Mouse (Mus musculus) forebrain, embryonic 15.5 days (tissue): ENCODE measurements around the gene Myom1. TPM values are rescaled to one million over a fixed set of nuclear protein-coding genes. Genes with fewer than 3 reads are reported as not detected.

ENCODE experiments used
- ATAC-seq: fragments of 200-750 bp; cut with Nextera tagmentation; replicated peaks from 2 replicates; pipeline ENCODE4 v1.8.0; 2017; ENCODE audit warnings: mild to moderate bottlenecking, moderate TSS enrichment, moderate library complexity
- H3K27ac ChIP-seq: fragments of 300-500 bp; sonication (generic); replicated peaks from 2 replicates; pipeline ENCODE4 v1.5.1; 2015; ENCODE audit warnings: mild to moderate bottlenecking, inconsistent platforms
- H3K27me3 ChIP-seq: fragments of 300-500 bp; sonication (generic); 2 replicates; pipeline ENCODE4 v1.6.1; 2015; ENCODE audit warnings: inconsistent platforms
- H3K36me3 ChIP-seq: fragments of 300-500 bp; sonication (generic); 2 replicates; pipeline ENCODE4 v1.6.1; 2015; ENCODE audit warnings: mild to moderate bottlenecking, inconsistent platforms
- H3K4me1 ChIP-seq: fragments of 300-500 bp; sonication (generic); 2 replicates; pipeline ENCODE4 v1.6.1; 2015; ENCODE audit warnings: inconsistent platforms
- H3K4me2 ChIP-seq: fragments of 300-500 bp; sonication (generic); replicated peaks from 2 replicates; pipeline ENCODE4 v1.6.1; 2015; ENCODE audit warnings: mild to moderate bottlenecking, inconsistent platforms
- H3K4me3 ChIP-seq: fragments of 300-500 bp; sonication (generic); 2 replicates; pipeline ENCODE4 v1.5.1; 2015; ENCODE audit warnings: mild to moderate bottlenecking, inconsistent platforms
- H3K9ac ChIP-seq: fragments of 300-500 bp; sonication (generic); replicated peaks from 2 replicates; pipeline ENCODE4 v1.6.1; 2015; ENCODE audit warnings: mild to moderate bottlenecking, inconsistent platforms
- H3K9me3 ChIP-seq: fragments of 300-500 bp; sonication (generic); 2 replicates; pipeline ENCODE4 v1.6.1; 2016; ENCODE audit warnings: inconsistent platforms
- WGBS: fragments of 180-500 bp; shearing (Covaris S2); methylation state at CpG from one replicate; pipeline ENCODE4 v1.1.7; 2015; ENCODE audit warnings: mixed read lengths; 5-methylcytosine and 5-hydroxymethylcytosine counted together
- polyA plus RNA-seq: library from polyadenylated mRNA; unstranded; fragments of >200 nt; fragmentation: Nextera tagmentation; extraction: Ambion mirVana; gene quantifications from 2 replicates; pipeline ENCODE4 v1.2.1, GENCODE M21; 2015

Myom1 gene
- polyA plus RNA-seq, 1 experiment from 2014 or later, result 1.7 TPM

- WGBS, result 74% methylated on average over 6 of the region's 6 CpGs
- ATAC-seq, result no peak
Measured at GRCm38 (mm10) chr17:71097209-71097597, 94.8 kb downstream of the Myom1 start.

DNA sequence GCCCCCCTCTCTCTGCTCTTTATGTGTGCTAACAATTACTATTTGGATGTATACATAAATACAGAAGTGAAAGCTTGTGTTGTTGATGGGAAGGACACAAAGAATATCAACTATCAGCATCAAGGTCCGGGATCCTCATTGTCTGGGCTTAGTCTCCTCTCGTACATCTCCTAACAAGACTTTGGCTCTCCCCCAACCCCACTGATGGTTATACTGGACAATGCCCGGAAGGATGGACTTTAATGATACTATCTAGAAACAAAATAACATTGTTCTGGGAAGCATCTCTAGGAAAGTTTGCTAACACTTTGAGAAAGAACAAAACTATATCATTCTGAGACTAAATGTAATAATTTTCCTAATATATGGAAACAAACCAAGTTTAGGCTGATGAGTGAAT, 96.2 kb downstream of the Myom1 start:
- no peaks in the 10 kb centered on the region for H3K4me1 ChIP-seq
- H3K9ac ChIP-seq, result no peak overlapping the region
- no peaks in the 10 kb centered on the region for H3K9me3 ChIP-seq
- no peaks in the 10 kb centered on the region for H3K27me3 ChIP-seq
- H3K4me3 ChIP-seq, result no peak overlapping the region
- 76% methylated on average over 3 of the region's 3 CpGs for WGBS
- H3K4me2 ChIP-seq, result no peak overlapping the region
- ATAC-seq, result no peak
- no peaks in the 10 kb centered on the region for H3K36me3 ChIP-seq
- H3K27ac ChIP-seq, result no peak overlapping the region

More at GRCm38 (mm10) chr17:71097209-71097597, 94.8 kb downstream of the Myom1 start:
- no peaks in the 10 kb centered on the region for H3K4me1 ChIP-seq
- no peaks in the 10 kb centered on the region for H3K36me3 ChIP-seq
- no peaks in the 10 kb centered on the region for H3K9me3 ChIP-seq
- H3K9ac ChIP-seq, result no peak overlapping the region
- H3K4me2 ChIP-seq, result no peak overlapping the region
- H3K27me3 ChIP-seq, result no peaks in the 10 kb centered on the region
- no peak overlapping the region for H3K27ac ChIP-seq
- H3K4me3 ChIP-seq, result no peak overlapping the region

- Histone ChIP-seq H3K36me3 (no peaks in the 10 kb centered on the region), H3K9me3 (no peaks in the 10 kb centered on the region), H3K27me3 (no peaks in the 10 kb centered on the region), H3K9ac (no peak overlapping the region), H3K27ac (no peak overlapping the region), H3K4me1 (no peaks in the 10 kb centered on the region), H3K4me3 (no peak overlapping the region), H3K4me2 (no peak overlapping the region)
- ATAC-seq, result no peak
- WGBS, result 68% methylated on average over 17 of the region's 17 CpGs
Measured at GRCm38 (mm10) chr17:71102571-71103551, 100.4 kb downstream of the Myom1 start.

DNA sequence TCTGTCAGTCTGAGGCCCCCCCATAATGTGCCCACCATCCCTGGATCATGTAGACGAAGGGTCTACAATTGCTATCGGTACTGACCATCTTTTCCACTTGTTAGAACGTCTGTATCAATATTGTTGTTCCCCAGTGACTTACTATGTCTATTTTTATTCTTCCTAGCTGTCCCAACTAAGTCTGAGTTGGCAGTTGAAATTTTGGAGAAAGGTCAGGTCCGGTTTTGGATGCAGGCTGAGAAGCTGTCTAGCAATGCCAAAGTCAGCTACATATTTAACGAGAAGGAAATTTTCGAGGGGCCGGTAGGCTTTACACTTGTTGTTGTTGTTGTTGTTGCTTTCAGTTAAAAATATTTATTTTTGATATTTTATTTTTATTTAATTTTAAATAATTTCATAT, 102.9 kb downstream of the Myom1 start:
- 95% methylated on average over 7 of the region's 7 CpGs for WGBS
- Histone ChIP-seq H3K4me2 (no peak overlapping the region), H3K27ac (no peak overlapping the region), H3K4me3 (no peak overlapping the region), H3K27me3 (no peaks in the 10 kb centered on the region), H3K36me3 (no peaks in the 10 kb centered on the region), H3K4me1 (no peaks in the 10 kb centered on the region), H3K9ac (no peak overlapping the region), H3K9me3 (no peaks in the 10 kb centered on the region)
- no peak for ATAC-seq

DNA sequence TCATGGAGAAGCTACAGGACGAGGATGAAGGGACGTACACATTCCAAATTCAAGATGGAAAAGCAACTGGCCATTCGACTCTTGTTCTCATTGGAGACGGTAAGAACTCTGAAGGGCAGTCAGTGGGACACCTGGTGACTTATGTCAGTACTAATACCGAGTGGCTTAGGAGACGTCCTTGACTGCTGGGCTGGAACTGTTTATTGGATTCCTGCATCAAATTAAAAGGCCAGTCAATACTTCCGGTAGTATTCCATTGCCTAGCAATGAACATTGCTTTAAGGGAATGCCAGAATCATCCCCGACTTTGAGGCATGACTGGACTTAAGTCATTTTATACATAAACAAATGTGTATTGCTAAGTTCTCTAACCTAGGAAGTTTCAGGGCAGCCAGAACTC, 103.8 kb downstream of the Myom1 start:
- ATAC-seq, result no peak
- no peak overlapping the region for H3K4me2 ChIP-seq
- H3K4me3 ChIP-seq, result no peak overlapping the region
- WGBS, result 88% methylated on average over 8 of the region's 8 CpGs
- H3K27me3 ChIP-seq, result no peaks in the 10 kb centered on the region
- H3K9ac ChIP-seq, result no peak overlapping the region
- no peaks in the 10 kb centered on the region for H3K36me3 ChIP-seq
- no peaks in the 10 kb centered on the region for H3K9me3 ChIP-seq
- no peak overlapping the region for H3K27ac ChIP-seq
- H3K4me1 ChIP-seq, result no peaks in the 10 kb centered on the region

GRCm38 (mm10) chr17:71110753-71111265, 108.4 kb downstream of the Myom1 start:
- H3K27me3 ChIP-seq, result no peaks in the 10 kb centered on the region
- no peak for ATAC-seq
- no peak overlapping the region for H3K9ac ChIP-seq
- no peaks in the 10 kb centered on the region for H3K4me1 ChIP-seq
- H3K27ac ChIP-seq, result no peak overlapping the region
- WGBS, result 85% methylated on average over 6 of the region's 6 CpGs
- H3K4me2 ChIP-seq, result no peak overlapping the region
- no peak overlapping the region for H3K4me3 ChIP-seq
- no peaks in the 10 kb centered on the region for H3K36me3 ChIP-seq
- no peaks in the 10 kb centered on the region for H3K9me3 ChIP-seq

DNA sequence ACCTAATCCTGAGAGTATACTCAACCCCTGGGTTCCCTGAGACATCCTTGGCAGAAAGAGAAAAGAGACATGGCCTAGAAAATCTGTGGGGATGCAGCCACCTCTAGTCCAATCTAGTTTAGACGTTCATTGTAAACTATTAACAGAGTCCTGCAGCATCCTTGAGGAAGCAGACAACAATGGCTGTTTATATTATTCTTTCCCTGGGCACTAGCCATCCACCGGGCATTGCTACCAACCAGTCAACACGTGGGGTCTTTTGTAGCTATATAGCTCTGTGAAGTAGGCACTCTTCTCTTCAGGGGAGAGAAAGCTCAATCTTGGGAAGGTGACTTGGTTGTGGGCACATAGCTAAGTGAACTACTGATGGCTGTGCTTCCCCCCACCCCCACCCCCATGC, 110.3 kb downstream of the Myom1 start:
- Histone ChIP-seq H3K4me3 (no peak overlapping the region), H3K4me1 (no peaks in the 10 kb centered on the region), H3K9me3 (no peaks in the 10 kb centered on the region), H3K4me2 (no peak overlapping the region), H3K27ac (no peak overlapping the region), H3K27me3 (no peaks in the 10 kb centered on the region), H3K9ac (no peak overlapping the region), H3K36me3 (no peaks in the 10 kb centered on the region)
- WGBS, result 78% methylated on average over 3 of the region's 3 CpGs
- no peak for ATAC-seq

GRCm38 (mm10) chr17:71114282-71114681, 111.8 kb downstream of the Myom1 start:
- Histone ChIP-seq H3K27ac (no peak overlapping the region), H3K9me3 (no peaks in the 10 kb centered on the region), H3K4me1 (no peaks in the 10 kb centered on the region), H3K36me3 (no peaks in the 10 kb centered on the region), H3K4me3 (no peak overlapping the region), H3K27me3 (no peaks in the 10 kb centered on the region), H3K4me2 (no peak overlapping the region), H3K9ac (no peak overlapping the region)
- no peak for ATAC-seq
- 81% methylated on average over 4 of the region's 4 CpGs for WGBS

DNA sequence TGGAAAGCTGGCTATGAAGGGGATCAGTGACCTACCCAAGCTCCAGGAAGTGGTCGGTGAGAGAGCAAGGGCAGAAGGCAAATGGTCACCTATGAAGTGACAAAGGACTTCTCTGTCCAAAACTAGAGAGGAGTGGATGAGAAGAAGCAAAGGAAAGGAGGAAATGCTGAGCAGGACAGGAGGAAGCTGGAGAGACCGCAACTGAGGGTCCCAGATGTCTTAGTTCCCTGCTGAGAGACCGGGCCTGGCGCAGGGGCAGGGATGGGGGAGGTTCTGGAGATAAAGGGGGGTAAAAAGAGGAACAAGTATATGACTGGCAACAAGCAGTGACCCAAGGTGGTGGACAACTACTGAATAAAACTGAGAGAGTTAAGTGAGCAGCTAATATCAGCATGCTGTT, 115.5 kb downstream of the Myom1 start:
- Histone ChIP-seq H3K36me3 (no peaks in the 10 kb centered on the region), H3K27ac (no peak overlapping the region), H3K27me3 (no peaks in the 10 kb centered on the region), H3K4me1 (no peaks in the 10 kb centered on the region), H3K9ac (no peak overlapping the region), H3K4me3 (no peak overlapping the region), H3K9me3 (no peaks in the 10 kb centered on the region), H3K4me2 (no peak overlapping the region)
- WGBS, result 90% methylated on average over 4 of the region's 4 CpGs
- no peak for ATAC-seq

- no peaks in the 10 kb centered on the region for H3K36me3 ChIP-seq
- H3K4me2 ChIP-seq, result no peak overlapping the region
- no peak overlapping the region for H3K27ac ChIP-seq
- ATAC-seq, result no peak
- H3K4me1 ChIP-seq, result no peaks in the 10 kb centered on the region
- H3K4me3 ChIP-seq, result no peak overlapping the region
- no peaks in the 10 kb centered on the region for H3K27me3 ChIP-seq
- no peak overlapping the region for H3K9ac ChIP-seq
- 40% methylated on average over 4 of the region's 4 CpGs for WGBS
- no peaks in the 10 kb centered on the region for H3K9me3 ChIP-seq
Measured at GRCm38 (mm10) chr17:71118607-71119006, 116.2 kb downstream of the Myom1 start.

- WGBS, result 59% methylated on average over 6 of the region's 6 CpGs
- no peak for ATAC-seq
- Histone ChIP-seq H3K4me3 (no peak overlapping the region), H3K9ac (no peak overlapping the region), H3K27ac (no peak overlapping the region), H3K4me2 (no peak overlapping the region), H3K27me3 (no peaks in the 10 kb centered on the region), H3K9me3 (no peaks in the 10 kb centered on the region), H3K36me3 (no peaks in the 10 kb centered on the region), H3K4me1 (no peaks in the 10 kb centered on the region)
Measured at GRCm38 (mm10) chr17:71120626-71121025, 118.2 kb downstream of the Myom1 start.

DNA sequence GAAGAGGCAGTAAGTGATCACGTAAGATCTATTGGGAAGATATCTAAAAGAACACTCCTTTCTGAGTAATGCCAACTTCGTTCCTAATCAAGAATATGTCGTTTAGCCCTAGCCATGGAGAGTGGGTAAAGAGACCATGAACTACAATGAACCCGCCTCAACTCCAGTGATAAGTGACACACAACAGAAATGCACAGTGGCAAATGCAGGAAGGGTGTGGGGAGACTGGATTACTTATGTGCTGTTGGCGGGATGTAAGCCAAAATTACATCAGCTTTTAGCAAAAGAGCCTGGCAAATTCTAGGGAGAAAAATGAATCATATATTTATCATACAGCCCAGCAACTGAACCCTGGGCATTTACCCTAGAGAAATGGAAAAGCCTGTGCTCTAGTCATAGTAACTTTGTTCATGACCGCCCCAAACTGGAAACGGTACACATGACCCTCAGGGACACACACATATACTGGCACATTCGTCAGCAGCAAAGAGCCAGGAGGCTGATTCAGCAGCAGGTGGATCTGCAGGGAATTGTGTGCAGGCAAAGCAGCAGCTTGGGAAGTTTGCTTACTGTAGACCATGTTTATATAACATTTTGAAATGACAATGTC, 121.7 kb downstream of the Myom1 start:
- 80% methylated on average over 8 of the region's 8 CpGs for WGBS
- no peak for ATAC-seq
- H3K9ac ChIP-seq, result no peak overlapping the region
- no peak overlapping the region for H3K4me2 ChIP-seq
- no peaks in the 10 kb centered on the region for H3K36me3 ChIP-seq
- H3K4me3 ChIP-seq, result no peak overlapping the region
- no peaks in the 10 kb centered on the region for H3K27me3 ChIP-seq
- no peak overlapping the region for H3K27ac ChIP-seq
- H3K9me3 ChIP-seq, result no peaks in the 10 kb centered on the region
- H3K4me1 ChIP-seq, result no peaks in the 10 kb centered on the region
